Mouse (Mus musculus) MEL (cell line): Measurements from ENCODE around the gene Lsm8.

Experiments used
- CHD2 ChIP-seq: IDR thresholded peaks from 2 replicates; pipeline ENCODE4 v1.6.1; 2011; ENCODE audit warnings: low read length, improper control_type of control experiment
- CTCF ChIP-seq, 3 experiments: IDR thresholded peaks in 2 of 3; conservative IDR thresholded peaks in 1 of 3; 2 replicates each; pipeline ENCODE4 v1.5.1; 2011 to 2012; ENCODE audit warnings: low read length in 3 of 3, low read depth in 2 of 3, mild to moderate bottlenecking in 2 of 3, improper control_type of control experiment in 1 of 3, inconsistent platforms in 1 of 3, mixed read lengths in 1 of 3, moderate library complexity in 1 of 3; ENCODE audit not compliant: control insufficient read depth in 1 of 3, insufficient read depth in 1 of 3, poor library complexity in 1 of 3, severe bottlenecking in 1 of 3
- GABPA ChIP-seq: IDR thresholded peaks from 2 replicates; pipeline ENCODE4 v1.6.1; 2012; ENCODE audit warnings: low read depth, mild to moderate bottlenecking, inconsistent platforms, low read length, improper control_type of control experiment, moderate library complexity
- GATA1 ChIP-seq: IDR thresholded peaks from 2 replicates; pipeline ENCODE4 v1.6.1; 2011; ENCODE audit warnings: low read depth, low read length, improper control_type of control experiment

DNA sequence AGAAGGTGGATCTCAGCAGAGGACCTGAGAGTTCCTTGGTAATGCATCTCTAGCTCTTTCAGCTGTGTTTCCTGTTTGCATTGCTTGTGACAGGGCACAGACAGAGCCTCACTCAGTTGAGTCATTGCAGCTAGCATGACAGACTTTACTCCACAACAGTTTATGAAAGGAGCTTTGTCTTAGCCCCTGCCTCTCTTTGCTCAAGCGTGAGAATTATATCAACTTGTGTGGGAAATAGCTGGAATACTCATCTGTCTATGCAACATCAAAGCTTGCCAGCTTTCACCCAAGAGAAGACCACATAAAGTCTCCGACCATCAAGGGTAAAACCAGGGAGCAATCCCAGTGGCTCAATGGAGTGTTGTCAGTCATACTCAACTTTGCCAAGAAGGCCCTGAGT lies 32.8 kb upstream of the Lsm8 start:
- no peak for TF ChIP-seq CHD2
- no peak for TF ChIP-seq CTCF (IDR thresholded peaks at IDR 0.05 in 2 of 3, conservative IDR thresholded peaks at IDR 0.05 in 1 of 3; ENCODE audit: control insufficient read depth in 1 of 3, insufficient read depth in 1 of 3, low read depth in 2 of 3, low read length in 3 of 3, poor library complexity in 1 of 3, severe bottlenecking in 1 of 3)
- no peak for TF ChIP-seq GABPA
- no peak for TF ChIP-seq GATA1
